Mouse (Mus musculus) kidney, postnatal 0 days (tissue): ENCODE data around the gene Olfr890. TPM values are rescaled to one million over a fixed set of nuclear protein-coding genes. Genes with fewer than 3 reads are reported as not detected.
"Not testable (repeated sequence)": the region's sequence is repeated elsewhere in the genome, so short reads cannot be mapped to it uniquely, and the experiment has no call there.

Experiments
- ATAC-seq: fragments of 200-750 bp; cut with Nextera tagmentation; replicated peaks from 2 replicates; pipeline ENCODE4 v1.8.0; 2017; ENCODE audit warnings: low read depth, moderate number of reproducible peaks, moderate TSS enrichment, moderate library complexity; ENCODE audit not compliant: low FRiP score
- DNase-seq: peaks from one replicate; pipeline ENCODE4 v3.0.0-alpha.2; 2016; ENCODE audit warnings: low spot score
- H3K27ac ChIP-seq: fragments of 300-500 bp; sonication (generic); 2 replicates; pipeline ENCODE4 v1.5.1; 2014; ENCODE audit warnings: mild to moderate bottlenecking
- H3K27me3 ChIP-seq: fragments of 300-500 bp; sonication (generic); 2 replicates; pipeline ENCODE4 v1.6.1; 2014; ENCODE audit warnings: low read length, mixed read lengths; ENCODE audit not compliant: insufficient read depth
- H3K36me3 ChIP-seq: fragments of 300-500 bp; sonication (generic); 2 replicates; pipeline ENCODE4 v1.6.1; 2014; ENCODE audit warnings: low read length, mixed read lengths; ENCODE audit not compliant: insufficient read depth
- H3K4me1 ChIP-seq: fragments of 300-500 bp; sonication (generic); replicated peaks from 2 replicates; pipeline ENCODE4 v1.6.1; 2014; ENCODE audit warnings: antibody characterized with exemption, low read length, mixed read lengths; ENCODE audit not compliant: insufficient read depth
- H3K4me2 ChIP-seq: fragments of 300-500 bp; sonication (generic); 2 replicates; pipeline ENCODE4 v1.6.1; 2014; ENCODE audit warnings: mild to moderate bottlenecking, low read length, moderate library complexity, mixed read lengths
- H3K4me3 ChIP-seq: fragments of 300-500 bp; sonication (generic); replicated peaks from 2 replicates; pipeline ENCODE4 v1.5.1; 2014; ENCODE audit warnings: low read depth, low read length
- H3K9ac ChIP-seq: fragments of 300-500 bp; sonication (generic); 2 replicates; pipeline ENCODE4 v1.6.1; 2014; ENCODE audit warnings: low read depth, low read length
- H3K9me3 ChIP-seq: fragments of 300-500 bp; sonication (generic); replicated peaks from 2 replicates; pipeline ENCODE4 v1.6.1; 2016; ENCODE audit warnings: low read length, inconsistent platforms, mixed read lengths
- CTCF ChIP-seq: IDR thresholded peaks from 2 replicates; pipeline ENCODE4 v1.5.1; 2016; ENCODE audit warnings: antibody characterized with exemption, low read depth, mild to moderate bottlenecking, moderate library complexity
- WGBS: fragments of 180-500 bp; shearing (Covaris S2); extraction: QIAGEN DNeasy Blood & Tissue Kit; methylation state at CpG from one replicate; pipeline ENCODE4 v1.1.7; 2014; 5-methylcytosine and 5-hydroxymethylcytosine counted together
- polyA plus RNA-seq: library from polyadenylated mRNA; unstranded; fragments of >200 nt; fragmentation: Nextera tagmentation; extraction: Ambion mirVana; gene quantifications from 2 replicates; pipeline ENCODE4 v1.2.1, GENCODE M21; 2015

Gene Olfr890
- polyA plus RNA-seq: not detected in 2 replicates

DNA sequence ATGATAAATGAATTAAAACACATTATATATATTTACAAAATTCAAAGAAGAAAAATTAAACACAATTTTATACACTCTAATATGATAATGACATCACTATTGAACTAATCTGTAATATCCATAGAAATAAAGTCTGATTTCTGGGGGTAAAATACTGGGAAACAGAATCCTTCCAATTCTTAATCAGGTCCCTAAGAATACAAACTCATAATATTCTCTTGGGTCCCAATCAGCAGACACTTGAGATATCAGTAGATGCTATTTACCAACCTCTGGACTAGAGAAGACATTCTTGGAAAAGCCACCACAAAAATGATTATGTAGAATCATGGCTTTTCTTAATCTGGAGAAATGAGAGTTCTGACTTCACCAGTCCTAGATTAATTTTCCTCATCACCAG lies at the start of gene Olfr890:
Olfr890 (plus strand) TSS at position 301 of the 400 bp plus-strand sequence.
- no peak within 1 kb of the TSS for H3K4me3 ChIP-seq
- H3K27ac ChIP-seq: no peak within 1 kb of the TSS
- H3K27me3 ChIP-seq: no peaks in the 10 kb centered on the region
- ATAC-seq (no peak), DNase-seq (no peak)
- no peak for TF ChIP-seq CTCF
- no peak within 1 kb of the TSS for H3K4me2 ChIP-seq
- H3K9me3 ChIP-seq: no peaks in the 10 kb centered on the region
- H3K36me3 ChIP-seq: no peaks in the 10 kb centered on the region
- no peak within 1 kb of the TSS for H3K9ac ChIP-seq
- H3K4me1 ChIP-seq: no peaks in the 10 kb centered on the region

DNA sequence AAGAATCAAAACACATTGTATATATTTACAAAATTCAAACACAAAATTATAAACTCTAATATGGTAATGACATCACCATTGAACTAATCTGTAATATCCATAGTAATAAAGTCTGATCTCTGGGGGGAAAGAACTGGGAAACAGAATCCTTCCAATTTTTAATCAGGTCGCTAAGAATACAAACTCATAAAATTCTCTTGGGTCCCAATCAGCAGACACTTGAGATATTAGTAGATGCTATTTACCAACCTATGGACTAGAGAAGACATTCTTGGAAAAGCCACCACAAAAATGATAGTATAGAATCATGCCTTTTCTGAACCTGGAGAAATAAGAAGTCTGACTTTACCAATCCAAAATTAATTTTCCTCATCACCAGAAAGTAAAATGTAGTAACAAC lies 34.5 kb upstream of the Olfr890 start, which contains the start of gene Olfr888:
Olfr888 (plus strand) TSS at position 301 of the 400 bp plus-strand sequence.
- ATAC-seq (no peak), DNase-seq (no peak)
- no peak within 1 kb of the TSS for H3K4me3 ChIP-seq
- H3K9ac ChIP-seq: no peak within 1 kb of the TSS
- no peaks in the 10 kb centered on the region for H3K4me1 ChIP-seq
- H3K27ac ChIP-seq: no peak within 1 kb of the TSS
- no peak for TF ChIP-seq CTCF
- H3K9me3 ChIP-seq: no peaks in the 10 kb centered on the region
- no peak within 1 kb of the TSS for H3K4me2 ChIP-seq
- WGBS: 69% methylated on average over 1 of the region's 1 CpGs
- H3K36me3 ChIP-seq: no peaks in the 10 kb centered on the region
- no peaks in the 10 kb centered on the region for H3K27me3 ChIP-seq

DNA sequence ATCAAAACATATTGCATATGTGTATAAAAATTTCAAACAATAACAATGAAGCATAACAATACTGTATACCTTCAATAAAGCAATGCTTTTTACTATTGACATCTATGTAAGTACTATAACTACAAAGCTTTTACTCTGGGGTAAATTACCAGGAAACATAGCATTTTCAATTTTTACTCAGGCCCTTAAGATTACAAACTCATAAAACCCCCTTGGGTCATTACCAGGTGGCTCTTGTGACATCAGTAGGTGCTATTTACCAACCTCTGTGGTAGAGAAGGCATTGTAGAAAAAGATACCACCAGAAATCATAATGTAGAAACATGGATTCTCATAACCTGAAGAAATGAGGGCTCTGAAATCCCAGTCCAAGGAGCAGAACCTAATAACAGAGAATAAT lies 27.4 kb upstream of the Olfr890 start, which contains the start of gene Olfr889:
Olfr889 (plus strand) TSS at position 301 of the 400 bp plus-strand sequence.
- ATAC-seq (no peak), DNase-seq (no peak)
- Histone ChIP-seq H3K9ac (no peak within 1 kb of the TSS), H3K4me3 (no peak within 1 kb of the TSS), H3K4me1 (no peaks in the 10 kb centered on the region), H3K36me3 (no peaks in the 10 kb centered on the region), H3K27me3 (no peaks in the 10 kb centered on the region), H3K27ac (no peak within 1 kb of the TSS), H3K4me2 (no peak within 1 kb of the TSS), H3K9me3 (no peaks in the 10 kb centered on the region)
- no peak for TF ChIP-seq CTCF

DNA sequence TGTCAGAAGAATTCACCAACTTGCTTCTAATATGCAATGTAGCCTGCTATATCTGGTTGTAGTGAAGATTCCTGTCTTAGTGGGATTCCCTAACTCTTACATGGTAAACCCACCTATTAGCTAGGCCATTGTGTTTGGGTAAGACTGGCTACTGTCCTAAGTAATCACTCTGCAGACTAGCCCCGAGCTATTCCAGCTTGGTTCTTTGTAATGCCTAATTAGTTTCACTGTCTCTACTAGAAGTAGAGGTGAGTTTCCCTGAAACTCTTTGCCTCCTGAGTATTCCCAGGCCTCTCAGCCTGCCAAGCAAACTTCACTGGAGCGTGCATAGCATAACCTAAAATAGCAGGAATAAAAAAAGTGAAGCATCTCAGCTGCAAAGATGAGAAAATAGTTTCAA lies 26.0 kb downstream of the Olfr890 start:
- H3K4me1 ChIP-seq, H3K27ac ChIP-seq, DNase-seq, H3K9ac ChIP-seq, ATAC-seq, H3K36me3 ChIP-seq, H3K9me3 ChIP-seq, H3K4me2 ChIP-seq, H3K4me3 ChIP-seq, H3K27me3 ChIP-seq: not testable (repeated sequence)
- WGBS: 61% methylated on average over 2 of the region's 2 CpGs

DNA sequence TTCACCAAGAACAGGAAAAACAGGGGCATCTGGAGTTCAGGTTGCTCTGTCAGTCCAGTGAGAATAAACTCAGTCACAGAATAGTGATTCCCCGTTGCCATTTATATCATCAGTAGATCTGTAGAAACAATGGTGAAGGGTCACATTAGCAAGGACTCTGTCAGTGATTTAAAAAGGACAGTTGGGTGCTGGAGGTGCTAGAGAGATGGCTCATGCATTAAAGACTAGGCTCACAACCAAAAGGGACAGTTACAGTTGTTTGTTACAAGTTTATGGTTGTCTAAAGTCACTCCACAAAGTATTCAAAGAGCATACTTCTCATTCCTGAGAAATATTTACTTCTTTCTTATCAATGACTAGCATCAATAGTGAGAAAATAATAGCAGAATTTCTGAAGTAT lies 38.4 kb downstream of the Olfr890 start, which contains the start of gene Olfr891:
Olfr891 (minus strand) TSS at position 101 of the 400 bp plus-strand sequence.
- no peak within 1 kb of the TSS for H3K27ac ChIP-seq
- WGBS: 65% methylated on average over 1 of the region's 1 CpGs
- no peaks in the 10 kb centered on the region for H3K9me3 ChIP-seq
- TF ChIP-seq CTCF: no peak
- no peak within 1 kb of the TSS for H3K4me3 ChIP-seq
- H3K27me3 ChIP-seq: no peaks in the 10 kb centered on the region
- no peak for ATAC-seq
- no peaks in the 10 kb centered on the region for H3K36me3 ChIP-seq
- H3K4me1 ChIP-seq: no peaks in the 10 kb centered on the region
- no peak for DNase-seq
- H3K4me2 ChIP-seq: no peak within 1 kb of the TSS
- H3K9ac ChIP-seq: no peak within 1 kb of the TSS

Other genes with a start within 250 kb of the Olfr890 start
- not detected in 2 replicates for gene Olfr145, start 245.8 kb upstream of the Olfr890 start, polyA plus RNA-seq
- gene Olfr878, start 224.7 kb upstream of the Olfr890 start, polyA plus RNA-seq: not detected in 2 replicates
- not detected in 2 replicates for gene Olfr881, start 150.7 kb upstream of the Olfr890 start, polyA plus RNA-seq
- not detected in 2 replicates for gene Olfr883, start 116.7 kb upstream of the Olfr890 start, polyA plus RNA-seq
- gene Olfr884, start 96.0 kb upstream of the Olfr890 start, polyA plus RNA-seq: not detected in 2 replicates
- not detected in 2 replicates for gene Olfr885, start 81.2 kb upstream of the Olfr890 start, polyA plus RNA-seq
- gene Olfr887, start 58.4 kb upstream of the Olfr890 start, polyA plus RNA-seq: not detected in 2 replicates
- not detected in 2 replicates for gene Olfr888, start 34.4 kb upstream of the Olfr890 start, polyA plus RNA-seq
- 0.03 TPM in 1 of 2 replicates, not detected in the other for gene Olfr889, start 27.3 kb upstream of the Olfr890 start, polyA plus RNA-seq
- gene Olfr891, start 38.3 kb downstream of the Olfr890 start, polyA plus RNA-seq: not detected in 2 replicates
- gene Olfr893, start 65.8 kb downstream of the Olfr890 start, polyA plus RNA-seq: not detected in 2 replicates
- gene Olfr894, start 75.5 kb downstream of the Olfr890 start, polyA plus RNA-seq: not detected in 2 replicates
- gene Olfr143, start 110.3 kb downstream of the Olfr890 start, polyA plus RNA-seq: not detected in 2 replicates
- not detected in 2 replicates for gene Olfr895, start 125.3 kb downstream of the Olfr890 start, polyA plus RNA-seq
- not detected in 2 replicates for gene Olfr896-ps1, start 148.6 kb downstream of the Olfr890 start, polyA plus RNA-seq
- gene Olfr25, start 186.5 kb downstream of the Olfr890 start, polyA plus RNA-seq: not detected in 2 replicates
- not detected in 2 replicates for gene Olfr898, start 205.9 kb downstream of the Olfr890 start, polyA plus RNA-seq
- gene Olfr250, start 224.4 kb downstream of the Olfr890 start, polyA plus RNA-seq: not detected in 2 replicates
- gene Olfr251, start 234.6 kb downstream of the Olfr890 start, polyA plus RNA-seq: not detected in 2 replicates